Mouse (Mus musculus) heart, embryonic 10.5 days (tissue): Measurements from ENCODE around the gene Trmt10b. TPM values are rescaled to one million over a fixed set of nuclear protein-coding genes. Genes with fewer than 3 reads are reported as not detected.

Experiments used
- DNase-seq: peaks from one replicate; pipeline ENCODE4 v3.0.0-alpha.2; 2017; ENCODE audit warnings: low spot score
- H3K27ac ChIP-seq: fragments of 300-500 bp; sonication (generic); 2 replicates; pipeline ENCODE4 v1.5.1; 2016; ENCODE audit warnings: mild to moderate bottlenecking
- H3K27me3 ChIP-seq: fragments of 300-500 bp; sonication (generic); 2 replicates; pipeline ENCODE4 v1.6.1; 2016; ENCODE audit warnings: mild to moderate bottlenecking; ENCODE audit not compliant: poor library complexity, insufficient read depth, severe bottlenecking
- H3K36me3 ChIP-seq: fragments of 300-500 bp; sonication (generic); 2 replicates; pipeline ENCODE4 v1.6.1; 2016; ENCODE audit warnings: mild to moderate bottlenecking, moderate library complexity
- H3K4me1 ChIP-seq: fragments of 300-500 bp; sonication (generic); 2 replicates; pipeline ENCODE4 v1.6.1; 2016; ENCODE audit warnings: mild to moderate bottlenecking
- H3K4me3 ChIP-seq: fragments of 300-500 bp; sonication (generic); 2 replicates; pipeline ENCODE4 v1.5.1; 2016; ENCODE audit warnings: mild to moderate bottlenecking, moderate library complexity
- H3K9me3 ChIP-seq: fragments of 300-500 bp; sonication (generic); 2 replicates; pipeline ENCODE4 v1.6.1; 2016; ENCODE audit warnings: mild to moderate bottlenecking, moderate library complexity
- WGBS: fragments of 180-500 bp; shearing (Covaris S2); methylation state at CpG from one replicate; pipeline ENCODE4 v1.1.7; 2016; 5-methylcytosine and 5-hydroxymethylcytosine counted together
- polyA plus RNA-seq: library from polyadenylated mRNA; unstranded; fragments of >200 nt; fragmentation: Nextera tagmentation; extraction: Ambion mirVana; gene quantifications from 2 replicates; pipeline ENCODE4 v1.2.1, GENCODE M21; 2016

Trmt10b gene
- polyA plus RNA-seq, 1 experiment from 2014 or later: 17.0 TPM

DNA sequence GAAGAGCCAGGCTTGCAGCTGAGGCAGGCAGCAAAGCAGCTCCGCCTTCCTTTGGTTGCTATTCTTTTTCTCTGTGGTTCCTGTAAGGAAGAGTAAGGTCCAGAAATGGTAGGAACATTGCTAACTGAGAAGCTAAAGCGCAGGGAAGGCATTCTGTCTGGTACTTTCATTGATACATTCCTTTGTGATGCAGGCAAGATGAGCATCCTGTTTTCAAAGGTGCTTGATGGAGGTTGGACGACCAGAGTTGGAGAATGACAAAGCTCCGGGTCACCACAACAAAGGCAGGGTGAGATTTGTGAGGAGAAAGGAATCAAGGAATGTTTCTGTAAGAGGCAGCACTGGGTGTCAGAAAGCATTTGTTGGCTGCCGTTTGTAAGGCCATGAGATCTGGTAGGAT, 9.0 kb upstream of the Trmt10b start:
- peaks cover 10% of the 10 kb centered on the region for H3K4me1 ChIP-seq
- H3K27ac ChIP-seq: no peak overlapping the region
- H3K36me3 ChIP-seq: 0 out of 2 replicates have a peak, but pooled peaks cover 8% of the 10 kb centered on the region
- H3K4me3 ChIP-seq: no peak overlapping the region
- 80% methylated on average over 5 of the region's 5 CpGs for WGBS
- H3K27me3 ChIP-seq: no peaks in the 10 kb centered on the region
- DNase-seq: no peak
- H3K9me3 ChIP-seq: no peaks in the 10 kb centered on the region

DNA sequence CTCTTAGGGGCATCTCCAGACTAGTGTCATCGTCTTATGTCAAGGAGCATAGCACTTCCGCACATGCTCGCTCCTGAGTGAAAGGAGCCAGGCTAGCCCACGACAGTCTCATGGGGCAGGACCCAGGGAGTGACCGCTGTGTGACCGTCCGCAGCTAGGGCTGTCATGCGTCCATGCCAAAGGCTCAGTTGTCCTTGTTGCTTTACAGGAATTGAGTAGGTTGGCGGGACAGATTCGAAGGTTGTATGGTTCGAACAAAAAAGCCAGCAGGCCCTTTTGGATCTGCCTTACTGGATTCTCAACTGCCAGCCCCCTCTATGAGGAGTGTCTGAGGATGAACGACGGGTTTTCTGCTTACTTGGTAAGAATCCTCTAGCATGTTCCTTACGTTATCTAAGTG, 8.6 kb downstream of the Trmt10b start:
- no peaks in the 10 kb centered on the region for H3K4me1 ChIP-seq
- whole genome bisulfite sequencing: 95% methylated on average over 14 of the region's 14 CpGs
- H3K27ac ChIP-seq: no peak overlapping the region
- DNase-seq: peak; percentile 71
- no peak overlapping the region for H3K4me3 ChIP-seq
- peaks cover 78% of the 10 kb centered on the region for H3K36me3 ChIP-seq
- H3K9me3 ChIP-seq: no peaks in the 10 kb centered on the region
- H3K27me3 ChIP-seq: no peaks in the 10 kb centered on the region

DNA sequence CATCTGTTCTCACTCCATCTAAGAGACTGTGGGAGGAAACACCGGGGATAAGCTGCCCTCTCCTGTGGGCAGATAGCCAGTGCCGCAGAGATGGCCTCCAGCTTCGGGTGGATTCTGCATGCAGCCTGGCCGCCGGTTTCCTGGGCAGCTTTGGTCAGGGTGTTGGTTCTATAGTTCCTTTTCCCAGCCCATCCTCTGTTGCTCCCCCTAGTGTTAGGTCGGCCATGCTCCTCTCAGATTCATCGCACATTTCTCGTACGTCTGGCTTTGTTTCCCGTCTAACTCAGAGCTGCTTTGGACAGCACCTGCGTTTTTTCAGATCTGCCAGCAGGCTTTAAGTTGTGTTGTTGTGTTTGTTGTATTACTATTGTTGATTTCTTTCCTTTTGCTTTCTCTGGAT, 11.1 kb downstream of the Trmt10b start:
- 33% methylated on average over 11 of the region's 11 CpGs for WGBS
- peak; percentile 76 for DNase-seq
- Histone ChIP-seq H3K36me3 (peaks cover 59% of the 10 kb centered on the region), H3K4me3 (no peak overlapping the region), H3K27me3 (no peaks in the 10 kb centered on the region), H3K9me3 (no peaks in the 10 kb centered on the region), H3K27ac (no peak overlapping the region), H3K4me1 (no peaks in the 10 kb centered on the region)

DNA sequence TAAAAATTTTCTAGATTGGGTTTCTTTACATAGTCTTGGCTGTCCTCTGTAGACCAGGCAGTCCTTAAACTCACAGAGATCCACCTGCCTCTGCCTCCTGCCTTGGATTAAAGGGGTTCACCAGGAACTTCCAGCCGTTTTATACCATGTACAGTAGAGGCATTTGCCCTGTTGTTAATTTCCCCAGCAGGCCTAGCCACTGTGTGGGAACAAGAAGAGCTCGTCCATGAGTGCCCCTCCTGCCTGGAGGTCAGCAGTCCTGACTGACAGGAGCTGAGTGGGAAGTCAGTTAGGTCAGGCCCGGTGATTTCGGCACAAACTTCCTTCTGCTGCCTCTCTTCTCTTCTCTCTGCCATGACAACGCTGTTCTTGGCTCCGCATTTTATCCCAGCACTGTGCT, 11.7 kb downstream of the Trmt10b start:
- no peaks in the 10 kb centered on the region for H3K9me3 ChIP-seq
- WGBS: 86% methylated on average over 6 of the region's 6 CpGs
- DNase-seq: peak; percentile 69
- no peak overlapping the region for H3K4me3 ChIP-seq
- no peak overlapping the region for H3K27ac ChIP-seq
- H3K27me3 ChIP-seq: no peaks in the 10 kb centered on the region
- no peaks in the 10 kb centered on the region for H3K4me1 ChIP-seq
- peaks cover 56% of the 10 kb centered on the region for H3K36me3 ChIP-seq

DNA sequence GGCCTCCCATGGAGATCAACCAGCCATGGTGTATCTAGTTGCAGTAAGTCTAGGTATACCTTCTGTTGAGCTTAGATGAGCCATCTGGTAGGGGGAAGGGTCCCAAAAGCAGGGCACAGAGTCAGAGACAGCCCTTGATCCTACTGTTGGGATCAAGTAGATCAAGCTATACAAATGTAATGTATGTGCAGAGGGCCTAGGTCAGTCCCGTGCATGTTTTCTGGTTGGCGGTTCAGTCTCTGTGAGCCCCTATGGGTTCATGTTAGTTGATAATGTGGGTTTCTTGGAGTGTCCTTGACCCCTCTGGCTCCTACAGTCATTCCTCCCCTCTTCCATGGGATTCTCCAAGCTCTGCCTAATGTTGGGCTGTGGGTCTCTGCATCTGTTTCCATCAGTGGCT, 14.1 kb downstream of the Trmt10b start:
- 95% methylated on average over 2 of the region's 2 CpGs for WGBS

DNA sequence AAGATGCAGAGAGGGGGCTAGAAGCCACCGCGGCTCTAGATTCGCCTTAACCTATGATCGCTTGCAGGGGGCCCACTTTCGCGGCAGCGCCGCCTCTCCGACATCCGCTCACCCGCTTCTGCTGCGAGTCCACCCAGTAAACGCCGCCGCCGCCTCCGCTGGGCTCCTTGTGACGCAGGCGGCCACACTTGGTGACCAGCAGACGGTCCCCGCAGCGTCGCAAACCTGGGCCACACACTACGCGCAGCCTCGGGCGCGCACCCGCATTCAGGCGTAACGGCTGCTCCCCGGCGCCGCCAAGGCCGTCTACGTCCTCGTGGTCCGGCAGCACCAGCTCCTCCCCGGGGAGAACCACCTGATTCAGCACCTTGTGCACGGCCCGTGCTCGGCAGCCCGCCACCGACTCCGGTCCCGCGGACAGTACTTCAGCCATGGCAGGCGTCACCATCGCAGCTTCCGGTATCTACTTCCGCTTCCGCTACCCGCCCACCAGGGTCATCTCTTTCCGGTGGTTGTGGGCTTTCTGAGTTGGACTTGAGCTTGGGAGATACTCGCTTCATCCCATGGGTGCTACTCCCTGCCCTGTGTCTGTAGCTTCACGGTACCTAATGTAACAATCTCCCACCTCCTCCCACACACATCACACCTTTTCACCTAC, 23.4 kb downstream of the Trmt10b start:
- H3K4me3 ChIP-seq: peak overlapping the region; percentile 95
- H3K27me3 ChIP-seq: peaks cover 23% of the 10 kb centered on the region
- no peaks in the 10 kb centered on the region for H3K9me3 ChIP-seq
- peak overlapping the region; percentile 96 for H3K27ac ChIP-seq
- peaks cover 36% of the 10 kb centered on the region for H3K36me3 ChIP-seq
- H3K4me1 ChIP-seq: peaks cover 8% of the 10 kb centered on the region
- DNase-seq: peak; percentile 94
- WGBS: under 1% methylated on average over 56 of the region's 56 CpGs

More for the DNA sequence above, 14.1 kb downstream of the Trmt10b start:
- Histone ChIP-seq H3K4me3 (no peak overlapping the region), H3K27me3 (no peaks in the 10 kb centered on the region), H3K9me3 (no peaks in the 10 kb centered on the region), H3K27ac (no peak overlapping the region), H3K4me1 (no peaks in the 10 kb centered on the region), H3K36me3 (peaks cover 48% of the 10 kb centered on the region)
- peak; percentile 58 for DNase-seq

DNA sequence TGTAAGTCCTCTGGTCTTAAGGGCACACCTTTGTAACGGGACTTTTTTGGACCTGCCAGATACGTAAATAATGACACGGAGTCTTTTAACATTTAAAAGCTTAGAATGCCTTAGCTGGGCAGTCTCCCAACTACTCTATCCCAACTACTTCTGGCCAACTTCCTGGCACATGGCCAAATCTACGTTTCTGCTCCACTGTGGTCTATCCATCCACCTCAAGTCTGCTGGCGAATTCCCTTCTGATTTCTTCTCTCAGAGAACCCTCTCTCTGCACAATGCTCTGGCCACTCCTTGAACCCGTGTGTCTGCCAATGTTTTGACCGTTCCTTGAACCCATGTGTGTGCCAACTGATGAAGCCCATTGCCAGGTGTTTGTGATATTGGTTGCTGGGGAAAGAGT, 34.2 kb downstream of the Trmt10b start:
- Histone ChIP-seq H3K27me3 (peaks cover 5% of the 10 kb centered on the region; the same call in 1 of the 2 replicates), H3K27ac (no peak overlapping the region), H3K4me1 (no peaks in the 10 kb centered on the region), H3K9me3 (no peaks in the 10 kb centered on the region), H3K4me3 (no peak overlapping the region), H3K36me3 (no peaks in the 10 kb centered on the region)
- no peak for DNase-seq
- WGBS: 81% methylated on average over 7 of the region's 7 CpGs

DNA sequence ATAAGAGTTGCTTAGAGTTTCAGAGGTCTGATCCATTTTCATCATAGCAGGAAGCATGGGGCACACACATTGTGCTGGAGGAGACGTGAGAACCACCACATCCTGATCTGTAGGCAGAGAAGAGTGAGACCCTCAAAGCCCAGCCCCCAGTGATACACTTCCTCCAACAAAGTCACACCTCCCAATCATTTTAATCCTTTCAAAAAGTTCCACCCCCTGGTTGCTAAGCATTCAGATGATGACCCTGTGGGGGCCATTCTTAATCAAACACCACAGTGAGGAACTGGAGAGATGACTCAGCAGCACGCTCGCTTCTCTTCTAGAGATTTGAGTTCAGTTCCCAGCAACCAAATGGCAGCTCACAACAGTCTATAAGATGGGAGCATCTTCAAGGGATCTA, 35.5 kb downstream of the Trmt10b start:
- Histone ChIP-seq H3K36me3 (no peaks in the 10 kb centered on the region), H3K27me3 (peaks cover 5% of the 10 kb centered on the region; the same call in 1 of the 2 replicates), H3K4me3 (no peak overlapping the region), H3K4me1 (no peaks in the 10 kb centered on the region), H3K27ac (no peak overlapping the region), H3K9me3 (no peaks in the 10 kb centered on the region)
- WGBS: 56% methylated on average over 3 of the region's 3 CpGs
- DNase-seq: no peak

DNA sequence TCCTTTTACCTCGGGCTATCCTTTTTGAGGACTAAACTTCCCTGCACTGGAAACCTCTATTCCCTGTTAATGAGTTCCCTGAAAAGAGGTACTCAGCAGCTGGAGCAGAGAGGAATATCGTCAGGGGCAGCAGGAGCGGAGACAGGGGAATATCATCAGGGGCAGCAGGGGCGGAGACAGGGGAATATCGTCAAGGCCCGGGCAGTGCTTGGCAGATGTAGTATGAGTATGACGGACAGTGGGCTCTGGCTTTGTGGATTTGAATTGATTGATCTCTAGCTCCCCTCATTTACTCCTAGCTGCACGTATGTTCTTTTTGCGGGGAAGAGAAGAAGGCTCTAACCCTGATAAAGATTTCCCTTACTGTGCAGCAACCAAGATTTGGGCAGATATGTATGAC, 44.3 kb downstream of the Trmt10b start:
- Histone ChIP-seq H3K36me3 (peaks cover 11% of the 10 kb centered on the region; the same call in 1 of the 2 replicates), H3K4me3 (peak overlapping the region; percentile 95), H3K27ac (peak overlapping the region; percentile 98; the same call in 1 of the 2 replicates), H3K4me1 (peaks cover 15% of the 10 kb centered on the region), H3K9me3 (no peaks in the 10 kb centered on the region), H3K27me3 (no peaks in the 10 kb centered on the region)
- WGBS: 50% methylated on average over 9 of the region's 9 CpGs
- no peak for DNase-seq

DNA sequence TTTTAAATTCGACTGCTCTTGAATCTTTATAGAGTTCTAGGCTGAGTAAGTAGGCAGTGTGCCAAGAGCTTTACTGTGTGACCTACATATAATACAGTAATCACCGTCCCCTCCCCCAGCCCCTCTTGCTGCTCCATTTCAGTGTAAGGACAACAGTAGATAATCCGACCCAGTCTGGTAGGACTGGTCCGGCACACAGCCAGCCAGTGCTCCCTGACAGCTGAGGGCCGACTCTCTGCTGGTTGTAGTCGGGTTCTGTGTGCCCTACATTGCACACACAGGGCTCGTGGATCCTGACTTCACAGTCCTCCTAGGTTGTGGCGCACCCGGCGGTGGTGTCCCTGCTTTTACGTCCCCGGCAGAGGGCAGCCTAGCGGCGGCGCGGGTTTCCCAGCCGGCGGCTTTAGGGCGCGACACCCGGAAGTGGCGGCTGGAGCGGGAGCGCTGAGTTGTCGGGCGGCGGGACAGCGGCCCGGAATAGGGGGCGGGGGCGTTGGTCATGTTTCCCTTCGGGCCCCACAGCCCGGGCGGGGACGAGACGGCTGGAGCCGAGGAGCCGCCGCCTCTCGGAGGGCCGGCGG, 44.8 kb downstream of the Trmt10b start, which contains the start of gene Dcaf10:
Gene Dcaf10, plus strand, starts transcription at position 433 of the 581 bp plus-strand sequence.
- H3K9me3 ChIP-seq: no peaks in the 10 kb centered on the region
- no peaks in the 10 kb centered on the region for H3K27me3 ChIP-seq
- peak; percentile 96 for DNase-seq
- peaks cover 13% of the 10 kb centered on the region; the same call in 1 of the 2 replicates for H3K36me3 ChIP-seq
- WGBS: 1% methylated on average over 31 of the region's 42 CpGs
- peaks cover 15% of the 10 kb centered on the region for H3K4me1 ChIP-seq
- H3K4me3 ChIP-seq: peak within 1 kb of the TSS; percentile 95
- H3K27ac ChIP-seq: peak within 1 kb of the TSS; percentile 98

DNA sequence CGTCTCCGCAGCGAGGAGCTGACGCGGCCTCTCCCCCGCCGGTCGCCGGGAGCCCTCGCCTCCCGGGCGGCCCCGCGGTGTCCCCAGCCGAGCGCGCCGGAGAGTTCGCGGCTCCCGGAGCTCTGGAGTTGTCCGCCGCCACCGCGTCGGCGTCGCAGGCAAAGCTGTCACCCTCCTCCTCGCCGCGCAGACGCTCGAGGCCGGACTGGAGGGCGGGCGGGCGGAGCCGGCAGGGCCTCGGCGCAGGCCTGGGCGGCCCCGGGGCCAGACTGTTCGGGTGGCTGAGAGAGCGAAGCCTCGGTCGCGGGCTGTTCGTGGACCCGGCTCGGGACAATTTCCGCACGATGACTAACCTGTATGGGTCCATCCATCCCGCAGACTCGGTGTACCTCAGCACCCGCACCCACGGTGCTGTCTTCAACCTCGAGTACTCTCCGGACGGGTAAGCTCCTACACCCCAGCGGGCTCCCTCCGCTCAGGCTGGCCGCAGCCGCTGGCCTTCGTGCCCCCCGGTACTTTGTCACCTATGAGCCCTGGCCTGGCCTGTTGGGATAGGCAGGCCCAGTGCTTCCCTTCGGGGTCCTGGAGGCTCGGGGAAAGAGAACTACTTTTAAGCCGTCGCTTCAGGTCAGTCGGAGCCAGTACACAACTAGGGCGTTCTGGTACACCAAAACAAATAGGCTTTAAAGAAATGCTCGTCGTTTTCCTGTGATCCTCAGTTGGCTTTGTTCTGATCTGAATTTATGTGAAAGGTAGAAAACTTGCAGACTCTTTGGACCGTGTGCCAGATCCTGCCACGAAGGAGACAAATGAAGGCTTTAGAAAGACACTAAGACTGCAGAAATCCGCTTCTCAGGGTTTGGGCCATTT, 45.6 kb downstream of the Trmt10b start, which contains the start of gene Exosc3:
Gene Exosc3, minus strand, starts transcription at position 447 of the 870 bp plus-strand sequence.
- peaks cover 17% of the 10 kb centered on the region; the same call in 1 of the 2 replicates for H3K36me3 ChIP-seq
- H3K4me1 ChIP-seq: peaks cover 15% of the 10 kb centered on the region
- H3K27me3 ChIP-seq: no peaks in the 10 kb centered on the region
- H3K4me3 ChIP-seq: peak within 1 kb of the TSS; percentile 95
- under 1% methylated on average over 76 of the region's 76 CpGs for WGBS
- no peak for DNase-seq
- H3K27ac ChIP-seq: peak within 1 kb of the TSS; percentile 98
- no peaks in the 10 kb centered on the region for H3K9me3 ChIP-seq

DNA sequence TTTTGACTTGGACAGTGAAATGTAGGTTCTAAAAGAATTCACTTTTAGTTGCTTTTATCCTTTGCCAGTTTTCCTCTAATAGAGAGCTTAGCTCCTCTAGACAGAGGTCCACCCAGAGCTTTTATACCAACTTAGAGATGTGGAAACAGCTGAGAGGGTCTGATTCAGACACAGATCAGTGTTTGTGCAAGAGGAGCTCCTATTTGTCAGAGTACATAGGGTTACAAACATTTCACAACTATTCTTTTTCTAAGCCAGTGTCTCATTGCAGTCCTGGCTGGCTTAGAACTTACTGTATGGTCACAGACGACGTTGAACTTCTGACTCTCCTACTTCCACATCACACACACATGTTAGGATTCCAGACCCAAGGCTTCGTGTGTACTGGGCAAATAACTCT, 59.7 kb downstream of the Trmt10b start:
- Histone ChIP-seq H3K4me1 (no peaks in the 10 kb centered on the region), H3K27me3 (no peaks in the 10 kb centered on the region), H3K4me3 (no peak overlapping the region), H3K36me3 (peaks cover 26% of the 10 kb centered on the region), H3K27ac (no peak overlapping the region), H3K9me3 (no peaks in the 10 kb centered on the region)
- DNase-seq: no peak
- WGBS: 85% methylated on average over 3 of the region's 3 CpGs
